Mouse (Mus musculus) MEL (cell line): ENCODE results near the gene Dppa5a. TPM values are rescaled to one million over a fixed set of nuclear protein-coding genes. Genes with fewer than 3 reads are reported as not detected.
"Not testable (repeated sequence)": the region's sequence is repeated elsewhere in the genome, so short reads cannot be mapped to it uniquely, and the experiment has no call there.

Experiments used
- DNase-seq: peaks from one replicate; pipeline ENCODE4 v3.0.0; 2011; ENCODE audit warnings: low read depth, low spot score
- H3K27ac ChIP-seq: 2 replicates; pipeline ENCODE4 v1.5.1; 2012; ENCODE audit warnings: low read depth, mild to moderate bottlenecking, control low read depth, low read length, moderate library complexity; ENCODE audit not compliant: control insufficient read depth
- H3K27me3 ChIP-seq, 2 experiments: fragments of 150-350 bp in 1 of 2; sonication (generic) in 1 of 2; 2 replicates each; pipeline ENCODE4 v1.6.1; 2012; ENCODE audit warnings: low read length in 2 of 2, mild to moderate bottlenecking in 2 of 2, improper control_type of control experiment in 1 of 2, moderate library complexity in 1 of 2; ENCODE audit not compliant: insufficient read depth in 2 of 2, control insufficient read depth in 1 of 2
- H3K36me3 ChIP-seq, 2 experiments: 2 replicates each; pipeline ENCODE4 v1.6.1; 2012 to 2014; ENCODE audit warnings: low read length in 2 of 2, improper control_type of control experiment in 1 of 2, inconsistent platforms in 1 of 2, mild to moderate bottlenecking in 1 of 2; ENCODE audit not compliant: insufficient read depth in 2 of 2, control insufficient read depth in 1 of 2
- H3K4me1 ChIP-seq, 2 experiments: fragments of 150-350 bp in 1 of 2; sonication (generic) in 1 of 2; 2 replicates each; pipeline ENCODE4 v1.6.1; 2012; ENCODE audit warnings: low read length in 2 of 2, improper control_type of control experiment in 1 of 2, mild to moderate bottlenecking in 1 of 2; ENCODE audit not compliant: insufficient read depth in 2 of 2, control insufficient read depth in 1 of 2
- H3K4me3 ChIP-seq, 2 experiments: fragments of 150-350 bp in 1 of 2; sonication (generic) in 1 of 2; 2 replicates each; pipeline ENCODE4 v1.5.1; 2012; ENCODE audit warnings: low read depth in 2 of 2, low read length in 2 of 2, mild to moderate bottlenecking in 2 of 2, moderate library complexity in 2 of 2, control low read depth in 1 of 2, improper control_type of control experiment in 1 of 2; ENCODE audit not compliant: control insufficient read depth in 1 of 2, insufficient read depth in 1 of 2
- H3K79me2 ChIP-seq: 2 replicates; pipeline ENCODE4 v1.6.1; 2012; ENCODE audit warnings: mild to moderate bottlenecking, low read length, moderate library complexity; ENCODE audit not compliant: control insufficient read depth, poor library complexity, insufficient read depth
- H3K9ac ChIP-seq: 2 replicates; pipeline ENCODE4 v1.6.1; 2012; ENCODE audit warnings: low read depth, mild to moderate bottlenecking, control low read depth, low read length, moderate library complexity; ENCODE audit not compliant: control insufficient read depth, poor library complexity, severe bottlenecking
- H3K9me3 ChIP-seq: fragments of 150-350 bp; sonication (generic); replicated peaks from 2 replicates; pipeline ENCODE4 v1.6.1; 2012; ENCODE audit warnings: mild to moderate bottlenecking, low read length, improper control_type of control experiment, moderate library complexity; ENCODE audit not compliant: insufficient read depth
- BHLHE40 ChIP-seq: IDR thresholded peaks from 2 replicates; pipeline ENCODE4 v1.6.1; 2012; ENCODE audit warnings: low read depth, mild to moderate bottlenecking, inconsistent platforms, low read length, improper control_type of control experiment, borderline replicate concordance
- CHD1 ChIP-seq: IDR thresholded peaks from 2 replicates; pipeline ENCODE4 v1.6.1; 2012; ENCODE audit warnings: low read depth, mild to moderate bottlenecking, inconsistent platforms, low read length, improper control_type of control experiment
- CHD2 ChIP-seq: IDR thresholded peaks from 2 replicates; pipeline ENCODE4 v1.6.1; 2011; ENCODE audit warnings: low read length, improper control_type of control experiment
- E2F4 ChIP-seq: IDR thresholded peaks from 2 replicates; pipeline ENCODE4 v1.6.1; 2011; ENCODE audit warnings: low read depth, low read length, improper control_type of control experiment, borderline replicate concordance
- ELF1 ChIP-seq: IDR thresholded peaks from 2 replicates; pipeline ENCODE4 v1.6.1; 2014; ENCODE audit warnings: low read depth, mild to moderate bottlenecking, inconsistent platforms, low read length, improper control_type of control experiment, moderate library complexity
- ETS1 ChIP-seq: IDR thresholded peaks from 2 replicates; pipeline ENCODE4 v1.6.1; 2012; ENCODE audit warnings: low read depth, mild to moderate bottlenecking, inconsistent platforms, low read length, improper control_type of control experiment, moderate library complexity
- GABPA ChIP-seq: IDR thresholded peaks from 2 replicates; pipeline ENCODE4 v1.6.1; 2012; ENCODE audit warnings: low read depth, mild to moderate bottlenecking, inconsistent platforms, low read length, improper control_type of control experiment, moderate library complexity
- GATA1 ChIP-seq: IDR thresholded peaks from 2 replicates; pipeline ENCODE4 v1.6.1; 2011; ENCODE audit warnings: low read depth, low read length, improper control_type of control experiment
- JUND ChIP-seq: IDR thresholded peaks from 2 replicates; pipeline ENCODE4 v1.6.1; 2011; ENCODE audit warnings: low read depth, mild to moderate bottlenecking, improper control_type of control experiment, low read length
- MAFK ChIP-seq: IDR thresholded peaks from 2 replicates; pipeline ENCODE4 v1.6.1; 2011; ENCODE audit warnings: low read depth, mild to moderate bottlenecking, low read length, improper control_type of control experiment, borderline replicate concordance
- MAX ChIP-seq: IDR thresholded peaks from 2 replicates; pipeline ENCODE4 v1.6.1; 2011; ENCODE audit warnings: low read length, improper control_type of control experiment
- MXI1 ChIP-seq: IDR thresholded peaks from 2 replicates; pipeline ENCODE4 v1.6.1; 2011; ENCODE audit warnings: mild to moderate bottlenecking, low read depth, low read length, improper control_type of control experiment
- MYC ChIP-seq: IDR thresholded peaks from 2 replicates; pipeline ENCODE4 v1.6.1; 2011; ENCODE audit warnings: low read depth, mild to moderate bottlenecking, low read length, improper control_type of control experiment, moderate library complexity
- POLR2AphosphoS2 ChIP-seq: IDR thresholded peaks from 2 replicates; pipeline ENCODE4 v1.6.1; 2011; ENCODE audit warnings: low read length, improper control_type of control experiment
- POLR2AphosphoS5 ChIP-seq: IDR thresholded peaks from 2 replicates; pipeline ENCODE4 v1.6.1; 2012; ENCODE audit warnings: low read depth, borderline replicate concordance, mild to moderate bottlenecking, inconsistent platforms, low read length, moderate library complexity, mixed read lengths
- RAD21 ChIP-seq: IDR thresholded peaks from 2 replicates; pipeline ENCODE4 v1.6.1; 2011; ENCODE audit warnings: mild to moderate bottlenecking, low read depth, low read length, improper control_type of control experiment
- RCOR1 ChIP-seq: IDR thresholded peaks from 2 replicates; pipeline ENCODE4 v1.6.1; 2012; ENCODE audit warnings: low read depth, mild to moderate bottlenecking, inconsistent platforms, low read length, improper control_type of control experiment
- SMC3 ChIP-seq: IDR thresholded peaks from 2 replicates; pipeline ENCODE4 v1.6.1; 2011; ENCODE audit warnings: low read depth, low read length, improper control_type of control experiment
- TBP ChIP-seq: IDR thresholded peaks from 2 replicates; pipeline ENCODE4 v1.8.0; 2011; ENCODE audit warnings: low read depth, low read length, improper control_type of control experiment
- TCF12 ChIP-seq: IDR thresholded peaks from 2 replicates; pipeline ENCODE4 v1.6.1; 2014; ENCODE audit warnings: low read depth, mild to moderate bottlenecking, inconsistent platforms, low read length, improper control_type of control experiment, moderate library complexity
- UBTF ChIP-seq: IDR thresholded peaks from 2 replicates; pipeline ENCODE4 v1.6.1; 2012; ENCODE audit warnings: low read depth, mild to moderate bottlenecking, inconsistent platforms, low read length, improper control_type of control experiment, moderate library complexity, borderline replicate concordance; ENCODE audit not compliant: insufficient read depth
- USF1 ChIP-seq: IDR thresholded peaks from 2 replicates; pipeline ENCODE4 v1.6.1; 2014; ENCODE audit warnings: low read depth, mild to moderate bottlenecking, inconsistent platforms, low read length, improper control_type of control experiment, moderate library complexity
- ZKSCAN1 ChIP-seq: IDR thresholded peaks from 2 replicates; pipeline ENCODE4 v1.6.1; 2012; ENCODE audit warnings: low read depth, mild to moderate bottlenecking, inconsistent platforms, low read length, improper control_type of control experiment, moderate library complexity
- ZNF384 ChIP-seq: IDR thresholded peaks from 2 replicates; pipeline ENCODE4 v1.6.1; 2012; ENCODE audit warnings: low read depth, mild to moderate bottlenecking, inconsistent platforms, low read length, improper control_type of control experiment
- polyA plus RNA-seq, 2 experiments: library from polyadenylated mRNA; stranded (reverse) in 1 of 2; unstranded in 1 of 2; fragments of >175 nt in 1 of 2; fragments of >200 nt in 1 of 2; gene quantifications; 2 replicates each; pipeline versions ENCODE4 v1.2.1 to v1.2.4; 2012; ENCODE audit warnings: low replicate concordance in 2 of 2, low read depth in 1 of 2; ENCODE audit not compliant: insufficient read length in 2 of 2, insufficient read depth in 1 of 2, missing spikeins in 1 of 2
- total RNA-seq: library from RNA; depleted of rRNA; stranded (reverse); fragments of 300-350 nt; gene quantifications from 2 replicates; pipeline ENCODE4 v1.2.3, GENCODE M21; 2012; rRNA removed

Gene Dppa5a
- not detected in 2 replicates for total RNA-seq
- polyA plus RNA-seq = under 1 TPM in 1 of 2 experiments, not detected in 1; 0.19 TPM

- not testable (repeated sequence) for H3K79me2 ChIP-seq, H3K9ac ChIP-seq, H3K27me3 ChIP-seq, H3K27ac ChIP-seq, H3K4me1 ChIP-seq, DNase-seq, H3K36me3 ChIP-seq, H3K4me3 ChIP-seq, H3K9me3 ChIP-seq
Observed at GRCm38 (mm10) chr9:78367959-78368358, at the start of gene Dppa5a. Gene Dppa5a, minus strand, starts transcription at chr9:78368177.

GRCm38 (mm10) chr9:78401596-78401995 is 33.6 kb upstream of the Dppa5a start:
- H3K36me3 ChIP-seq = peaks cover 8 to 13% of the 10 kb centered on the region in 2 experiments
- peaks cover 7% of the 10 kb centered on the region for H3K79me2 ChIP-seq
- H3K4me1 ChIP-seq = peaks cover 2 to 4% of the 10 kb centered on the region in 2 experiments; a peak in 3 of 4 replicates
- no peaks in the 10 kb centered on the region for H3K27me3 ChIP-seq
- no peaks in the 10 kb centered on the region for H3K9me3 ChIP-seq
- no peak overlapping the region for H3K27ac ChIP-seq
- TF ChIP-seq BHLHE40 = no peak
- TF ChIP-seq ETS1 = no peak
- no peak for TF ChIP-seq MXI1
- TF ChIP-seq GABPA = no peak
- no peak for TF ChIP-seq JUND
- TF ChIP-seq RCOR1 = no peak
- TF ChIP-seq ELF1 = no peak
- no peak for TF ChIP-seq ZNF384
- TF ChIP-seq MYC = no peak
- no peak for TF ChIP-seq MAX
- no peak for TF ChIP-seq GATA1
- no peak for TF ChIP-seq E2F4
- DNase-seq = no peak
- no peak overlapping the region for H3K4me3 ChIP-seq
- no peak overlapping the region for H3K9ac ChIP-seq

- no peak overlapping the region for H3K4me3 ChIP-seq
- peaks cover 9 to 11% of the 10 kb centered on the region in 2 experiments for H3K36me3 ChIP-seq
- H3K4me1 ChIP-seq = peaks cover 2 to 4% of the 10 kb centered on the region in 2 experiments; a peak in 3 of 4 replicates
- H3K27me3 ChIP-seq = no peaks in the 10 kb centered on the region
- H3K9ac ChIP-seq = no peak overlapping the region
- no peaks in the 10 kb centered on the region for H3K9me3 ChIP-seq
- peaks cover 13% of the 10 kb centered on the region for H3K79me2 ChIP-seq
- no peak for DNase-seq
- H3K27ac ChIP-seq = no peak overlapping the region
- TF ChIP-seq ELF1 (no peak), MXI1 (no peak), TBP (no peak), UBTF (no peak), MAX (no peak), RAD21 (no peak), CHD1 (no peak), SMC3 (no peak), POLR2AphosphoS2 (no peak), ZKSCAN1 (no peak), MYC (no peak), USF1 (no peak), RCOR1 (no peak), CHD2 (no peak), ZNF384 (no peak), MAFK (no peak), TCF12 (no peak), POLR2AphosphoS5 (no peak)
- TF ChIP-seq, all 39 proteins: peak for 0
Observed at GRCm38 (mm10) chr9:78400570-78400969, 32.6 kb upstream of the Dppa5a start.
